35 mouse cellular contexts compared by ENCODE assay signal in genomic region chr3:107205170-107205569, GRCm38 (mm10). TPM values are rescaled to one million over a fixed set of nuclear protein-coding genes. Genes with fewer than 3 reads are reported as not detected.
"Had no signal": no experiment of that assay in that cellular context is flagged by ENCODE, and none has a peak within 500 bp of the region (broad histone marks: within the 10 kb centered on the region; RNA-seq: fewer than 3 reads in every experiment).

No protein-coding gene starts in this region.

- ATAC-seq: forebrain, embryonic 13.5 days; forebrain, embryonic 14.5 days; forebrain, embryonic 15.5 days; forebrain, embryonic 16.5 days; forebrain, postnatal 0 days had no signal

- DNase-seq: cerebellum, adult 8-10 months; cerebellum, adult 9-10 months; cerebellum, adult 9-11 months; cerebellum, postnatal 10 days; cerebellum, postnatal 36 days; embryo, embryonic 11 days; forebrain, postnatal 0 days; gastrocnemius, adult 2 months; gastrocnemius, postnatal 10 days; gastrocnemius, postnatal 14 days; gastrocnemius, postnatal 25 days; gastrocnemius, postnatal 36 days; heart, adult 18-20 months; heart, adult 2 months had no signal

RNA-seq across cellular contexts. Expression of gene Cym, which starts 16.4 kb away (rescaled TPM):
- total RNA-seq: forebrain, postnatal 0 days; gastrocnemius, adult 18-20 months; gastrocnemius, adult 2 months; gastrocnemius, adult 8-10 months; gastrocnemius, postnatal 14 days; gastrocnemius, postnatal 25 days; gastrocnemius, postnatal 36 days; gastrocnemius, postnatal 4 days; heart, adult 18-20 months; heart, adult 2 months; heart, adult 8-10 months had no signal
- polyA plus RNA-seq: embryonic facial prominence, embryonic 11.5 days; embryonic facial prominence, embryonic 14.5 days; erythroblast, embryonic 14.5 days; forebrain, embryonic 10.5 days; forebrain, embryonic 11.5 days; forebrain, embryonic 12.5 days; forebrain, embryonic 14.5 days; forebrain, embryonic 16.5 days; forebrain, postnatal 0 days had no signal

RNA-seq across cellular contexts. Expression of gene Kcna10, which starts 22.3 kb away (rescaled TPM):
- total RNA-seq: forebrain, postnatal 0 days; gastrocnemius, adult 18-20 months; gastrocnemius, adult 8-10 months; gastrocnemius, postnatal 36 days; heart, adult 18-20 months; heart, adult 2 months; heart, adult 8-10 months had no signal
- polyA plus RNA-seq: embryonic facial prominence, embryonic 10.5 days; embryonic facial prominence, embryonic 11.5 days; embryonic facial prominence, embryonic 12.5 days; embryonic facial prominence, embryonic 13.5 days; embryonic facial prominence, embryonic 14.5 days; embryonic facial prominence, embryonic 15.5 days; erythroblast, embryonic 14.5 days; forebrain, embryonic 10.5 days; forebrain, embryonic 11.5 days; forebrain, embryonic 12.5 days; forebrain, embryonic 13.5 days; forebrain, embryonic 14.5 days; forebrain, embryonic 15.5 days; forebrain, embryonic 16.5 days; forebrain, postnatal 0 days; gonadal fat pad, adult 2 months; heart, adult 2 months had no signal

RNA-seq across cellular contexts. Expression of gene A630076J17Rik, which starts 25.2 kb away (rescaled TPM):
- total RNA-seq: forebrain, postnatal 0 days; gastrocnemius, adult 18-20 months; gastrocnemius, adult 2 months; gastrocnemius, adult 8-10 months; gastrocnemius, postnatal 10 days; gastrocnemius, postnatal 14 days; gastrocnemius, postnatal 25 days; gastrocnemius, postnatal 36 days; gastrocnemius, postnatal 4 days; heart, adult 18-20 months; heart, adult 2 months; heart, adult 8-10 months had no signal
- polyA plus RNA-seq: cortical plate, adult 2 months; embryonic facial prominence, embryonic 10.5 days; embryonic facial prominence, embryonic 12.5 days; embryonic facial prominence, embryonic 13.5 days; embryonic facial prominence, embryonic 14.5 days; embryonic facial prominence, embryonic 15.5 days; erythroblast, embryonic 14.5 days; forebrain, embryonic 10.5 days; forebrain, embryonic 11.5 days; forebrain, embryonic 12.5 days; forebrain, embryonic 13.5 days; forebrain, embryonic 14.5 days; forebrain, embryonic 15.5 days; forebrain, embryonic 16.5 days; forebrain, postnatal 0 days; frontal cortex, adult 2 months had no signal

RNA-seq across cellular contexts. Expression of gene Prok1, which starts 34.3 kb away (rescaled TPM):
- total RNA-seq: forebrain, postnatal 0 days; gastrocnemius, adult 18-20 months; gastrocnemius, adult 2 months; gastrocnemius, adult 8-10 months; gastrocnemius, postnatal 14 days; gastrocnemius, postnatal 25 days; gastrocnemius, postnatal 36 days; heart, adult 2 months; heart, adult 8-10 months had no signal
- polyA plus RNA-seq: embryonic facial prominence, embryonic 10.5 days; embryonic facial prominence, embryonic 11.5 days; embryonic facial prominence, embryonic 12.5 days; embryonic facial prominence, embryonic 14.5 days; embryonic facial prominence, embryonic 15.5 days; erythroblast, embryonic 14.5 days; forebrain, embryonic 10.5 days; forebrain, embryonic 11.5 days; forebrain, embryonic 12.5 days; forebrain, embryonic 13.5 days; forebrain, embryonic 14.5 days; forebrain, embryonic 15.5 days; heart, adult 2 months had no signal
